Mouse (Mus musculus) G1E (cell line): ENCODE results near the gene Dthd1. TPM values are rescaled to one million over a fixed set of nuclear protein-coding genes. Genes with fewer than 3 reads are reported as not detected.

Experiments used
- ATAC-seq: 2 replicates; pipeline ENCODE4 v1.8.0; 2016; ENCODE audit warnings: mild to moderate bottlenecking; ENCODE audit not compliant: insufficient number of reproducible peaks, poor library complexity, low FRiP score, severe bottlenecking; ENCODE audit errors: extremely low read depth
- DNase-seq: peaks from one replicate; pipeline ENCODE4 v3.0.0; 2012; ENCODE audit warnings: low spot score
- H3K27me3 ChIP-seq: 2 replicates; pipeline ENCODE4 v1.6.1; 2012; ENCODE audit warnings: mild to moderate bottlenecking, low read length, inconsistent platforms; ENCODE audit not compliant: insufficient read depth
- H3K36me3 ChIP-seq: replicated peaks from 2 replicates; pipeline ENCODE3; 2012; ENCODE audit warnings: mild to moderate bottlenecking, inconsistent platforms
- H3K4me1 ChIP-seq: 2 replicates; pipeline ENCODE4 v1.6.1; 2012; ENCODE audit warnings: low read depth, low read length, inconsistent platforms, mixed read lengths; ENCODE audit not compliant: insufficient read depth
- H3K4me3 ChIP-seq: 2 replicates; pipeline ENCODE4 v1.5.1; 2012; ENCODE audit warnings: low read depth, mild to moderate bottlenecking, inconsistent platforms, low read length, moderate library complexity, mixed read lengths
- H3K9me3 ChIP-seq: replicated peaks from 2 replicates; pipeline ENCODE4 v1.6.1; 2012; ENCODE audit warnings: inconsistent platforms
- CTCF ChIP-seq: IDR thresholded peaks from 2 replicates; pipeline ENCODE4 v1.5.1; 2012; ENCODE audit warnings: low read depth, low read length, inconsistent platforms, mixed read lengths
- GATA1 ChIP-seq: IDR thresholded peaks from 2 replicates; pipeline ENCODE4 v1.6.1; 2012; ENCODE audit warnings: borderline replicate concordance, low read length, inconsistent platforms, mixed read lengths
- GATA2 ChIP-seq: IDR thresholded peaks from 2 replicates; pipeline ENCODE4 v1.6.1; 2012; ENCODE audit warnings: low read depth, low read length, inconsistent platforms, borderline replicate concordance
- POLR2AphosphoS5 ChIP-seq: IDR thresholded peaks from 2 replicates; pipeline ENCODE4 v1.6.1; 2012; ENCODE audit warnings: low read depth, low read length, inconsistent platforms; ENCODE audit not compliant: insufficient replicate concordance
- TAL1 ChIP-seq: conservative IDR thresholded peaks from 2 replicates; pipeline ENCODE4 v1.6.1; 2012; ENCODE audit warnings: low read depth, low read length, inconsistent platforms, mixed read lengths
- polyA plus RNA-seq: library from polyadenylated mRNA; stranded (reverse); fragments of >175 nt; gene quantifications from 2 replicates; pipeline ENCODE4 v1.2.3, GENCODE M21; 2012
- total RNA-seq, 2 experiments: library from RNA; stranded (forward) in 1 of 2; stranded (reverse) in 1 of 2; fragments of 200-1000 nt in 1 of 2; fragments of >200 nt in 1 of 2; fragmentation: Nextera tagmentation in 1 of 2; gene quantifications; 2 replicates each; pipeline ENCODE4 v1.2.3; 2014 to 2017

The Dthd1 gene
- total and polyA plus RNA-seq, 3 experiments, result 0.05 TPM; not detected in 2

DNA sequence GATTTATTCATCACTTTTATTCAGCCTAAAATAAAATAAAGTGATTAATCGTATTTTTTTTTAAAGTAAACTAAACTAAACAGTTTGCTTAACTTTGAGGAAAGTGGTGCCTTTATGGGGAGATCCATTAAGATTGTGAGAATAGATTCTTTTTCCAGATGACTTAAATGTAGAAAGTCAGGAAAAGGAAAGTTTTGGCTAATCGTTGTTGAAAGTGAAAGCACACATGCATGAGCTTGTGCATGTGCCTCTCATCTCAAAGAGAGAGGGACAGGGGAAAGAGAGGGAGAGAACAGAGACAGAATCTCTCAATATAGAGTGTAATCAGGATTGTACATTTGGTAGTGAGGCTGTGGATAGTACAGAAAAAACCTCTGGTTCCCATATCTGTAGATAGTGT, 5.9 kb downstream of the Dthd1 start:
- Histone ChIP-seq H3K27me3 (no peaks in the 10 kb centered on the region), H3K4me3 (no peak overlapping the region), H3K9me3 (no peaks in the 10 kb centered on the region), H3K4me1 (no peaks in the 10 kb centered on the region), H3K36me3 (no peaks in the 10 kb centered on the region)
- ATAC-seq (no peak), DNase-seq (no peak)
- TF ChIP-seq TAL1, result no peak

DNA sequence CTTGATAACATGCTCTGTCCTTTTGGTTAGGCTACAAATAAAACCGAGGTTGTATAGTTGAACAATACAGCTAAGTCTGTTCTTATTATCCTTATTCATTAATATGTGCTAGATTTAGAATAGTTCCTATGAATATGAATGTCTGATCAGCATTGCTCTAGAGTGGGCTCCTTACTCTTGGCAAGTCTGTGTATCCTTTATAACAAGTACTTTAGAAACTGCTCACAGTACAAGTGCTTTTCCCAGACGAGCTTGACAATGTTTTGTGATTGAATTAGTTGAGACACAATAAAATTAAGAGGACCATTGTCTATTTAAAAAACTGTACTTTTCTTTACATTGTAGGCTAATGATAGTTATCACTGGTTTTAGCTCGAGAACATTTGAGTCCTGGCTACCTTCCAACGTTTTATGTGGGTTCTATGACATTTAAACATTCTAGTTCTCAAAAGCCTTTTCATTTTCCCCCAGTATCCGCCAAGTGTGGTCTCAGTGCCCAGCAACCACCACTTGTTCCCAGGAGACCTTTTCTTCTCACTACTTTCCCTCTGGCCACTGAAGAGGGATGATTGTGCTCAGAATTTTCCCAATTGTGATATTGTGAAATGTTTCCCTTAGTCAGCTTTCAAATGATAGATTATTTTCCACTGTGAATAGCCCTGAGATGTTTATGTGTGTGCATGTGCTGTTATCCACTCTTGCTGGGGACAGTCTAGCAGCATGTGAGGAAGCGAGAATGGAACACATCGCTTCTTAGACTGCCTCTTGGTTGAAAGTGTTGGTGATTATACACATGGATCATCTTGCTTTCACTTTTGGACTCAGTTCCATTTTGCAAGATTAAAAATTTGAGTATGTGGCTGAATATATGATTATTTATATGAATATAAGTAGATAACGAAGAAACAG, 7.0 kb downstream of the Dthd1 start:
- Histone ChIP-seq H3K4me3 (no peak overlapping the region), H3K9me3 (no peaks in the 10 kb centered on the region), H3K4me1 (no peaks in the 10 kb centered on the region), H3K36me3 (no peaks in the 10 kb centered on the region), H3K27me3 (no peaks in the 10 kb centered on the region)
- TF ChIP-seq GATA1 (no peak), POLR2AphosphoS5 (no peak), GATA2 (no peak), CTCF (no peak), TAL1 (no peak)
- DNase-seq, result no peak
- ATAC-seq, result no peak

DNA sequence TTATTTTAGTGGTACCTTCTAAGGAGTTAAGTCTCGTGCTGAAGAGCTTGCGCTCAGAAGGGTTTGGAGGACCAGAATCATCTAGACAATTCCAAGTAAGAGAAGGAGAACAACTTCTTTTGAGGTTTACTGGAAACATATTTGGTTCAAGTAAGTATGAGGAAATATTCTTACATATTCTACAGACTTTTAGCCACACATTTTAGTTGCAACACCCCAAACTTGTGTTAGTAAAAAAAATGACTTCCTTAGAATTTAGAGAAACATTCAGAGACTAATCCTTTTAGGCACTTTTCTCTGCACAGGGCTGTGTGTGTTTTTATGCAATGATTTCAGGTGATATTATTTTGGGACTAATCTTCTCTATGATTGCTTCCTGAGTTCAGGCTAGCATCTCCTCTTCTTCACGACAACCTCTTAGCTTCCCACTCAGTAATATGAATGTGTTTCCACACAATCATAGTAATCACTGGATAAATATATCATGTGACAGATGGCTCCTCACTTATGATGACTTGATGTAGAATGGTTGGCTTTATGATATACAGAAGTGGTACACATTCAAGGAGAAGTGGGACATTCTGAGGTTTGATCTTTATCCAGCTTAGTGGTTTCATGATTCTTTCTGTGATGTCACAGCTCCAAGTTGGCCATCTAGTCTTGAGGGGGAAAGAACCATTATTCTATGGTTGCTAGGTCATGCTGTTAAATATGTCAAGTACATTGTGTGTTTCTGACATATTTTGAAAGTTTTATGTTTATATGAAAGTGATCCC, 29.5 kb downstream of the Dthd1 start:
- H3K4me1 ChIP-seq, result no peaks in the 10 kb centered on the region
- ATAC-seq (no peak), DNase-seq (no peak)
- no peak overlapping the region for H3K4me3 ChIP-seq
- H3K9me3 ChIP-seq, result no peaks in the 10 kb centered on the region
- H3K36me3 ChIP-seq, result no peaks in the 10 kb centered on the region
- no peak for TF ChIP-seq POLR2AphosphoS5
- no peaks in the 10 kb centered on the region for H3K27me3 ChIP-seq

DNA sequence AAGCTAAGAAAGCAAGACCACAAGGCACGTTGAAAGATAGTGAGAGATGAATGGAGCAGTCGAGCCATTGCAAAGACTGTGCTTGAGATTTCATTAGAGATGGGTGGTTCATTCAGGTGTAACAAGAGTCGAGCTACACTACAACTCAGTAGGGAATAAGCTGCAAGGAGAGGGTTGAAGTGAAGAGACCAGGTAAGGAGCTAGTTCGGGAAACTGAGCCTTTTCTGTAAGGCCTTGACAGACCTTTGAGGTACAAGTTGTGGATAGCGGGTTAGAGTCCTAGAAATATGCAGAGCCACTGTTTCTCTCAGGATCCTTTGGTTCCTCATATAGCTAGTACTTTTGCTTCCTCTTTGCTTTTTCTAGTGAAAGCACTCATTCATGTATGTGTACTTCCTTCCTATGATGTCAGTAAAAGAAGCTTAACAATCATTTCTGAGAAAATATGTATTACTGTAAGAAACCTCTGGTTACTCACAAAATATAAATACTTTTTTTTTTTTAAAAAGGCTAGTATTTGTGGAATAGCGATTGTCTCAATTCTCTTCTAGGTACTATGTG, 33.0 kb downstream of the Dthd1 start:
- H3K9me3 ChIP-seq, result 0 out of 2 replicates have a peak, but pooled peaks cover under 1% of the 10 kb centered on the region
- ATAC-seq (no peak), DNase-seq (no peak)
- H3K4me1 ChIP-seq, result no peaks in the 10 kb centered on the region
- TF ChIP-seq GATA1, result no peak
- no peak for TF ChIP-seq TAL1
- no peak for TF ChIP-seq CTCF
- TF ChIP-seq GATA2, result no peak
- TF ChIP-seq POLR2AphosphoS5, result no peak
- H3K4me3 ChIP-seq, result no peak overlapping the region
- no peaks in the 10 kb centered on the region for H3K36me3 ChIP-seq
- H3K27me3 ChIP-seq, result no peaks in the 10 kb centered on the region

DNA sequence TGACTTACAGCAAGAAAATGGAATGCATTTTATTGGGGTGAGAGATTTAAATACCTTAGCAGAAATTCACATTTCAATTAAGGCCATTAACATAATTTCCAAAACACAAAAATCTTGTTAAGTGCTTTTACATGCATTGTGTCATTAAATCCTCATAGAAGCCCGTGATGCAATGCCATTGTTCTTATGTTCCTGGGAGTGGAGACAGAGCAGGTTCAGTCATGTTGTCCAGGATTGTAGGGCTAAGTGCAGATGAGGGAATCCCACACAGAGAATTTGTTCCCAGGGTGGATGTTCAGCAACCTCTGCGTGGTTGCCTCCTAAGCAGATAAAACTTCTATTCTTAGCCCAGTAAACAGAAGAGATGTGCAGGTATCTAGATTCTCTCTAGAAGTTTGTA, 37.7 kb downstream of the Dthd1 start:
- no peak for DNase-seq
- Histone ChIP-seq H3K36me3 (no peaks in the 10 kb centered on the region), H3K27me3 (no peaks in the 10 kb centered on the region), H3K4me3 (no peak overlapping the region), H3K4me1 (no peaks in the 10 kb centered on the region), H3K9me3 (0 out of 2 replicates have a peak, but pooled peaks cover 3% of the 10 kb centered on the region)
- no peak for ATAC-seq
- no peak for TF ChIP-seq CTCF
- no peak for TF ChIP-seq POLR2AphosphoS5
- no peak for TF ChIP-seq GATA1
- no peak for TF ChIP-seq TAL1
- no peak for TF ChIP-seq GATA2

DNA sequence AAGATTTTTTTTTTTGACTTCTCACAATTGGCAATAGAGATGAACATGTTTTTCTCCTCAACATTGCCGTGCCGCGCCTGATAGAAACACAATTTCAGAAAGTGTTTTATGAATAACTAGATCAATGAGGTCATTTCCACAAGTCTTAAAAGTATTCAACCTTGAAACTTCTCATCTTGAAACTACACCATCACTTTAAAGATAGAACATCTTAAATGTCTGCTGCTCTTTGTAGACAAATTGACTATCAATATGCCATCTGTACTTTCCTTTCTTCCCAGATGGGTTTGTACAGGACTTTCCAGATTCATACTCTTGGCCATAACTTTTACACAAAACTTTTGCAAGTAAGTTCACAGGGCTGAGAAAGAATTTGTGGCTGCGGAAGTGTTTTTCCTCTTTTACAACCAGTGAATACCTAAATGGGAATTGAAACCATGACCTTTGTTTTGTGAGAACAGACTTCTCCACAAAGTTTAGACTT, 40.8 kb downstream of the Dthd1 start:
- H3K4me3 ChIP-seq, result no peak overlapping the region
- DNase-seq (no peak), ATAC-seq (no peak)
- no peaks in the 10 kb centered on the region for H3K27me3 ChIP-seq
- 0 out of 2 replicates have a peak, but pooled peaks cover 3% of the 10 kb centered on the region for H3K9me3 ChIP-seq
- H3K36me3 ChIP-seq, result no peaks in the 10 kb centered on the region
- no peak for TF ChIP-seq GATA1
- no peak for TF ChIP-seq GATA2
- no peak for TF ChIP-seq CTCF
- TF ChIP-seq POLR2AphosphoS5, result no peak
- TF ChIP-seq TAL1, result no peak
- H3K4me1 ChIP-seq, result no peaks in the 10 kb centered on the region
